Mouse (Mus musculus) intestine, embryonic 14.5 days (tissue): ENCODE results near the gene Gm49661. TPM values are rescaled to one million over a fixed set of nuclear protein-coding genes. Genes with fewer than 3 reads are reported as not detected.

Experiments used
- ATAC-seq: fragments of 200-750 bp; cut with Nextera tagmentation; replicated peaks from 2 replicates; pipeline ENCODE4 v1.8.0; 2017; ENCODE audit warnings: low read depth, moderate number of reproducible peaks, moderate TSS enrichment, moderate library complexity; ENCODE audit not compliant: low FRiP score, low TSS enrichment
- DNase-seq: peaks from one replicate; pipeline ENCODE4 v3.0.0-alpha.2; 2018; ENCODE audit warnings: low spot score
- H3K27ac ChIP-seq: fragments of 300-500 bp; sonication (generic); 2 replicates; pipeline ENCODE4 v1.5.1; 2014; ENCODE audit warnings: low read depth, mild to moderate bottlenecking, control low read depth
- H3K27me3 ChIP-seq: fragments of 300-500 bp; sonication (generic); replicated peaks from 2 replicates; pipeline ENCODE4 v1.6.1; 2014; ENCODE audit warnings: low read length, control low read depth; ENCODE audit not compliant: control insufficient read depth, insufficient read depth
- H3K36me3 ChIP-seq: fragments of 300-500 bp; sonication (generic); 2 replicates; pipeline ENCODE4 v1.6.1; 2014; ENCODE audit warnings: low read length, control low read depth; ENCODE audit not compliant: control insufficient read depth, insufficient read depth
- H3K4me1 ChIP-seq: fragments of 300-500 bp; sonication (generic); replicated peaks from 2 replicates; pipeline ENCODE4 v1.6.1; 2014; ENCODE audit warnings: low read length, control low read depth, mixed read lengths; ENCODE audit not compliant: control insufficient read depth, insufficient read depth
- H3K4me2 ChIP-seq: fragments of 300-500 bp; sonication (generic); 2 replicates; pipeline ENCODE4 v1.6.1; 2014; ENCODE audit warnings: low read length
- H3K4me3 ChIP-seq: fragments of 300-500 bp; sonication (generic); 2 replicates; pipeline ENCODE4 v1.5.1; 2014; ENCODE audit warnings: low read depth, low read length, control low read depth, mixed read lengths
- H3K9ac ChIP-seq: fragments of 300-500 bp; sonication (generic); 2 replicates; pipeline ENCODE4 v1.6.1; 2014; ENCODE audit warnings: mild to moderate bottlenecking, low read length
- H3K9me3 ChIP-seq: fragments of 300-500 bp; sonication (generic); 2 replicates; pipeline ENCODE4 v1.6.1; 2016; ENCODE audit warnings: low read length, control low read depth; ENCODE audit not compliant: control insufficient read depth
- WGBS: fragments of 180-500 bp; shearing (Covaris S2); extraction: QIAGEN DNeasy Blood & Tissue Kit; methylation state at CpG from one replicate; pipeline ENCODE4 v1.1.7; 2014; 5-methylcytosine and 5-hydroxymethylcytosine counted together
- polyA plus RNA-seq: library from polyadenylated mRNA; unstranded; fragments of >200 nt; fragmentation: Nextera tagmentation; extraction: Ambion mirVana; gene quantifications from 2 replicates; pipeline ENCODE4 v1.2.1, GENCODE M21; 2014

Gene Gm49661
- polyA plus RNA-seq, 1 experiment from 2014 or later = not detected

DNA sequence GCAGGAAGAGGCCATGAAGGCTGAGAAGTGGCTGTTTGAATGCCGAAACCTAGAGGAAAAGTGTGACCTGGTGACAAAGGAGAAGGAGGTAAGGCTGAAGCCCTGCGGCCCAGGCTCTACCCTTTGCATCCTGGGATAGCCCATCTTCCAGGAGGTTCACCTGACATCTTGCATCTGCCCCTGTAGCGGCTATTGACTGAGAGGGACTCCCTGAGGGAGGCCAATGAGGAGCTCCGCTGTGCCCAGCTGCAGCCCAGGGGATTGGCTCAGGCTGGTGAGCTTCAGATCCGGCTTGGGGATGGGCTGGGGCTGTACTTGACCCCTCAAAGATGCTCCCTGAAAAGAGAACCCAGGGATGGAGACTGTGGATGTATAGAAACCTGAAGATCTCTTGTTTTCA, 27.7 kb upstream of the Gm49661 start:
- ATAC-seq = no peak
- 86% methylated on average over 5 of the region's 5 CpGs for WGBS

DNA sequence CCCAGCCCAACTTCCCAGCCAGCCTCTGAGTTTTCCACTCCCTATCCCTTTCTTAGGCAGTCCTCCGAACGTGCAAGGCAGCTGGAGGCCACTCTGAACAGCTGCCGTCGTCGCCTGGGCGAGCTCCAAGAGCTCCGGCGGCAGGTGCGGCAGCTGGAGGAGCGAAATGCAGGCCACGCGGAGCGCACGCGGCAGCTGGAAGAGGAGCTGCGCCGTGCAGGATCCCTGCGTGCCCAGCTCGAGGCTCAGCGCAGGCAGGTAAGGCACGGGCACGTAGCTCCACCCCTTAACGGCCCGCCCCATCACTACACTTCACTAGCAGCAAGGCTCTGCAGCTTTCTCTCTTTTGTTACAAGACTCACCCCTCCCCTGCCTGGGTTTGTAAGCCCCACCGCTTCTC, 26.4 kb upstream of the Gm49661 start:
- Histone ChIP-seq H3K4me3 (no peak overlapping the region), H3K36me3 (no peaks in the 10 kb centered on the region), H3K27ac (no peak overlapping the region), H3K27me3 (no peaks in the 10 kb centered on the region), H3K9ac (no peak overlapping the region), H3K4me2 (no peak overlapping the region), H3K4me1 (no peaks in the 10 kb centered on the region), H3K9me3 (no peaks in the 10 kb centered on the region)
- ATAC-seq = no peak
- WGBS = 35% methylated on average over 25 of the region's 25 CpGs
- no peak for DNase-seq

More for the DNA sequence above, 27.7 kb upstream of the Gm49661 start:
- no peak overlapping the region for H3K4me2 ChIP-seq
- no peak overlapping the region for H3K4me3 ChIP-seq
- no peaks in the 10 kb centered on the region for H3K9me3 ChIP-seq
- DNase-seq = no peak
- no peak overlapping the region for H3K27ac ChIP-seq
- H3K9ac ChIP-seq = no peak overlapping the region
- H3K4me1 ChIP-seq = no peaks in the 10 kb centered on the region
- H3K27me3 ChIP-seq = no peaks in the 10 kb centered on the region
- no peaks in the 10 kb centered on the region for H3K36me3 ChIP-seq

DNA sequence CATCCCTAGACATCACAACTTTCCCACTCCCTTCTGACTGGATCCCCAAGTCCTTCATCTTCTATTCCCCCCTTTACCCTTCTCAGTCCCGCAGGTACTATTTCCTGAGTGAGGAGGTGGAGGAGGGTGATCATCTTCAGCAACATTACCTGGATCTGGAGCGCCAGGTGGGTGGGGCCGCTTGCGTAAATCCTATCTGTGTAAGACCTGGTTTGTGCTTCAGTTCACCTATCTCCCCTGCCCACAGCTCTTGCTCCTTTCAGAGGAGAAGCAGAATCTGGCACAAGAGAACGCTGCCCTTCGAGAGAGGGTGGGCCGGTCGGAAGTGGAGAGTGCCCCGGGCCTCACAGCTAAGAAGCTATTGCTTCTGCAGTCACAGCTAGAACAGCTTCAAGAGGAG, 25.1 kb upstream of the Gm49661 start:
- H3K27ac ChIP-seq = no peak overlapping the region
- WGBS = 87% methylated on average over 9 of the region's 9 CpGs

GRCm38 (mm10) chr8:84990836-84991235, 21.6 kb upstream of the Gm49661 start:
- H3K27me3 ChIP-seq = 0 out of 2 replicates have a peak, but pooled peaks cover 11% of the 10 kb centered on the region
- H3K9ac ChIP-seq = peak overlapping the region; percentile 69
- H3K9me3 ChIP-seq = no peaks in the 10 kb centered on the region
- peak overlapping the region; percentile 86 for H3K27ac ChIP-seq
- H3K4me3 ChIP-seq = peak overlapping the region; percentile 60
- DNase-seq (no peak), ATAC-seq (peak; percentile 77)
- H3K4me2 ChIP-seq = peak overlapping the region; percentile 94
- 1% methylated on average over 15 of the region's 15 CpGs for WGBS
- peaks cover 3% of the 10 kb centered on the region; the same call in 1 of the 2 replicates for H3K4me1 ChIP-seq
- no peaks in the 10 kb centered on the region for H3K36me3 ChIP-seq

More for the DNA sequence above, 25.1 kb upstream of the Gm49661 start:
- no peaks in the 10 kb centered on the region for H3K36me3 ChIP-seq
- ATAC-seq (no peak), DNase-seq (no peak)
- no peaks in the 10 kb centered on the region for H3K27me3 ChIP-seq
- no peaks in the 10 kb centered on the region for H3K9me3 ChIP-seq
- 0 out of 2 replicates have a peak, but pooled peaks cover 3% of the 10 kb centered on the region for H3K4me1 ChIP-seq
- no peak overlapping the region for H3K4me3 ChIP-seq
- H3K4me2 ChIP-seq = no peak overlapping the region
- no peak overlapping the region for H3K9ac ChIP-seq

DNA sequence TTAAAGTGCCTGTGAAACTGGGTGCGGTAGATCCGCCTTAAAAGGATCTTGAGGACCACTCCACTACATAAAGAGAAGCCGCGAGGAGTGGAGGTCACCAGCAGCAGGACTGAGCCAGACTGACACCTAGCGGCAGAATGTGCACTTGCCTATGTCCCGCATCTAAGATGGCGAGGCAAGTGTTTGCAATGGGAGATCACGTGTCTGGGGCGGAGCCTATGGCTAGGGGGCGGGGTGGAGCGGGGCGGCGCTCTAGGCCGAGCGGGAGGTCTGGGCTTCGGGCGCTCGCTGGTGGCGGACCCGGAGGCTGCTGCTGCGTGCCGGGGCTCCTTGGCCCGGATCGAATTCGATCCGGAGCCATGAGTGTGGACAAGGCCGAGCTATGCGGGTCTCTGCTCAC, 21.1 kb upstream of the Gm49661 start, which contains the start of gene Hook2:
Hook2 (plus strand) TSS at position 255 of the 400 bp plus-strand sequence.
- peak; percentile 99 for DNase-seq
- ATAC-seq = peak; percentile 88
- H3K4me2 ChIP-seq = peak within 1 kb of the TSS; percentile 94
- H3K4me3 ChIP-seq = peak within 1 kb of the TSS; percentile 60
- WGBS = under 1% methylated on average over 28 of the region's 28 CpGs
- peak within 1 kb of the TSS; percentile 86 for H3K27ac ChIP-seq
- 0 out of 2 replicates have a peak, but pooled peaks cover 11% of the 10 kb centered on the region for H3K27me3 ChIP-seq
- peaks cover 7% of the 10 kb centered on the region; the same call in 1 of the 2 replicates for H3K4me1 ChIP-seq
- H3K9me3 ChIP-seq = no peaks in the 10 kb centered on the region
- H3K9ac ChIP-seq = peak within 1 kb of the TSS; percentile 69
- no peaks in the 10 kb centered on the region for H3K36me3 ChIP-seq

DNA sequence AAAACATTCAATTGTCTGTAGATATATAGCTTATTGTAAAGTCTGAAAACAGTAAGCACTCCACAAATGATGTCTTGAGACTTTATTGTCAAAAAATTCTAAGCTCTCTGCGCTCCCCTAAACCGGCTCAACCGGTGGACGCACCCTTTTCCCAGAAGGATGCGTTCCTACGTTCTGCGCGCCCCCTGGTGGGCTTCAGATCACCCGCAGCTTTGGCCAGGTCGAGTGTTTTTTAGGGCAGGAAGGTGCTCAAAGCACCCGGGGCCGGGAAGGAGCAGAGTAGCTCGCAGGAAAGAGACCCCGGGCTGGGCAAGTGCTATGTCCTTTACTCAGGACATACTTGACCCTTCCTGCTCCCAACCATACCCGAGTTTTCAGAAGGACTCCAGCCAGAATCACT, 20.6 kb upstream of the Gm49661 start:
- Histone ChIP-seq H3K9ac (peak overlapping the region; percentile 69), H3K4me3 (peak overlapping the region; percentile 60), H3K4me1 (peaks cover 12% of the 10 kb centered on the region), H3K36me3 (no peaks in the 10 kb centered on the region), H3K27ac (peak overlapping the region; percentile 86), H3K4me2 (peak overlapping the region; percentile 94), H3K9me3 (no peaks in the 10 kb centered on the region), H3K27me3 (0 out of 2 replicates have a peak, but pooled peaks cover 11% of the 10 kb centered on the region)
- ATAC-seq (peak; percentile 63), DNase-seq (peak; percentile 97)
- under 1% methylated on average over 15 of the region's 15 CpGs for WGBS

- Histone ChIP-seq H3K4me2 (peak overlapping the region; percentile 94), H3K27ac (peak overlapping the region; percentile 86), H3K4me1 (peaks cover 17% of the 10 kb centered on the region), H3K9me3 (no peaks in the 10 kb centered on the region), H3K27me3 (0 out of 2 replicates have a peak, but pooled peaks cover 11% of the 10 kb centered on the region), H3K36me3 (no peaks in the 10 kb centered on the region), H3K4me3 (peak overlapping the region; percentile 6; the same call in 1 of the 2 replicates), H3K9ac (no peak overlapping the region)
- DNase-seq (no peak), ATAC-seq (no peak)
- 7% methylated on average over 15 of the region's 15 CpGs for WGBS
Observed at GRCm38 (mm10) chr8:84989311-84989731, 20.1 kb upstream of the Gm49661 start.

DNA sequence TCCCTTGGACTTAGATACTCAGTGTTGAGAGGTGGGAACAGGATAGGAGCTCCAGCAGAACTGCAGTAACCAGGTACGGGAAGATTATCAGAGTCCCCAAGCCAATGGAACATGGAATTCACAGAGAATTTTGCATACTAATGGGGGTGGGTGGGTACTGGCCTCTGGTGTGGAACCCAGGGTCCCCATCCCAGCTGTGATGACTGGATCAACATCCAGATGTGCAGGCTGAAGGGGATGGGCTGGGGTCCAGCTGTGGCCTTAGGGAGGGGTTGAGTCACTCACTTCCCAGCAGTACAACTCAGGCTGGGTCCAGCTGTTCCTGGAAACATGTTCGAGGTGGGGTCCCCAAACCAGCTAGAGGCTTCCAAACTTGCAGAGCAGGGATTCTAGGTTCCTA, 18.7 kb upstream of the Gm49661 start:
- no peak for DNase-seq
- H3K9ac ChIP-seq = no peak overlapping the region

GRCm38 (mm10) chr8:84987388-84987787, 18.2 kb upstream of the Gm49661 start:
- no peak overlapping the region for H3K4me2 ChIP-seq
- no peak overlapping the region for H3K9ac ChIP-seq
- H3K4me3 ChIP-seq = no peak overlapping the region
- H3K27ac ChIP-seq = no peak overlapping the region
- peaks cover 19% of the 10 kb centered on the region for H3K4me1 ChIP-seq
- no peak for DNase-seq
- H3K27me3 ChIP-seq = 0 out of 2 replicates have a peak, but pooled peaks cover 11% of the 10 kb centered on the region
- H3K36me3 ChIP-seq = no peaks in the 10 kb centered on the region
- no peaks in the 10 kb centered on the region for H3K9me3 ChIP-seq
- no peak for ATAC-seq
- 87% methylated on average over 5 of the region's 5 CpGs for WGBS

More for the DNA sequence above, 18.7 kb upstream of the Gm49661 start:
- H3K27ac ChIP-seq = no peak overlapping the region
- 64% methylated on average over 2 of the region's 2 CpGs for WGBS
- no peak overlapping the region for H3K4me3 ChIP-seq
- H3K4me1 ChIP-seq = peaks cover 19% of the 10 kb centered on the region
- no peak overlapping the region for H3K4me2 ChIP-seq
- H3K27me3 ChIP-seq = 0 out of 2 replicates have a peak, but pooled peaks cover 11% of the 10 kb centered on the region
- no peak for ATAC-seq
- no peaks in the 10 kb centered on the region for H3K9me3 ChIP-seq
- no peaks in the 10 kb centered on the region for H3K36me3 ChIP-seq
